Mouse (Mus musculus): ENCODE data around the gene Rasal1. TPM values are rescaled to one million over a fixed set of nuclear protein-coding genes. Genes with fewer than 3 reads are reported as not detected.

Rasal1 gene
- total RNA-seq, 2 experiments from 2014 or later = 4.3 to 14.1 TPM

- no peak for DNase-seq (ENCODE audit: low spot score in 2 of 2)
Measured at GRCm38 (mm10) chr5:120718600-120719378, 70.2 kb downstream of the Rasal1 start.

- no peak for DNase-seq (ENCODE audit: low spot score in 2 of 2)
Measured at GRCm38 (mm10) chr5:120721005-120721404, 72.4 kb downstream of the Rasal1 start.

GRCm38 (mm10) chr5:120725811-120726455 is 77.3 kb downstream of the Rasal1 start:
- DNase-seq (ENCODE audit: low spot score in 2 of 2) = no peak

Other genes with a start within 250 kb of the Rasal1 start
- gene Lhx5, start 217.1 kb upstream of the Rasal1 start, total RNA-seq (2021) = not detected
- 10 to 100 TPM; 55.6 to 78.2 TPM for gene Sdsl, start 176.0 kb upstream of the Rasal1 start, total RNA-seq (2021)
- gene Sds, start 172.3 kb upstream of the Rasal1 start, total RNA-seq (2021) = not detected
- gene Plbd2, start 145.2 kb upstream of the Rasal1 start, total RNA-seq (2021) = 10 to 100 TPM; 76.9 to 90.1 TPM
- 10 to 100 TPM; 26.4 to 31.7 TPM for gene Slc8b1, start 137.6 kb upstream of the Rasal1 start, total RNA-seq (2021)
- 10 to 100 TPM; 33.6 to 42.2 TPM for gene Tpcn1, start 60.1 kb upstream of the Rasal1 start, total RNA-seq (2021)
- gene Iqcd, start 59.8 kb upstream of the Rasal1 start, total RNA-seq (2021) = under 1 TPM; 0.36 to 0.48 TPM
- gene Rita1, start 36.2 kb upstream of the Rasal1 start, total RNA-seq (2021) = 10 to 100 TPM; 14.2 to 16.9 TPM
- 10 to 100 TPM; 44.1 to 57.6 TPM for gene Ddx54, start 36.1 kb upstream of the Rasal1 start, total RNA-seq (2021)
- gene Cfap73, start 14.6 kb upstream of the Rasal1 start, total RNA-seq (2021) = under 1 TPM in 1 of 2 experiments, not detected in 1; 0.33 TPM
- gene Dtx1, start 63.1 kb downstream of the Rasal1 start, total RNA-seq (2021) = 10 to 100 TPM in 1 of 2 experiments, 1 to 10 TPM in 1; 6.0 to 12.3 TPM
- 1 to 10 TPM in 1 of 2 experiments, under 1 TPM in 1; 0.99 to 1.1 TPM for gene Oas2, start 101.0 kb downstream of the Rasal1 start, total RNA-seq (2021)
- gene Oas3, start 128.8 kb downstream of the Rasal1 start, total RNA-seq (2021) = under 1 TPM; 0.50 to 0.64 TPM
- not detected for gene Oas1e, start 146.7 kb downstream of the Rasal1 start, total RNA-seq (2021)
- gene Oas1c, start 163.7 kb downstream of the Rasal1 start, total RNA-seq (2021) = under 1 TPM; 0.46 to 0.64 TPM
- gene Oas1f, start 198.6 kb downstream of the Rasal1 start, total RNA-seq (2021) = not detected
- gene Oas1h, start 212.6 kb downstream of the Rasal1 start, total RNA-seq (2021) = not detected
- gene Oas1g, start 238.8 kb downstream of the Rasal1 start, total RNA-seq (2021) = 1 to 10 TPM in 1 of 2 experiments, under 1 TPM in 1; 0.90 to 1.2 TPM